ENCODE assay signal across 11 mouse cellular contexts in the genomic region with DNA sequence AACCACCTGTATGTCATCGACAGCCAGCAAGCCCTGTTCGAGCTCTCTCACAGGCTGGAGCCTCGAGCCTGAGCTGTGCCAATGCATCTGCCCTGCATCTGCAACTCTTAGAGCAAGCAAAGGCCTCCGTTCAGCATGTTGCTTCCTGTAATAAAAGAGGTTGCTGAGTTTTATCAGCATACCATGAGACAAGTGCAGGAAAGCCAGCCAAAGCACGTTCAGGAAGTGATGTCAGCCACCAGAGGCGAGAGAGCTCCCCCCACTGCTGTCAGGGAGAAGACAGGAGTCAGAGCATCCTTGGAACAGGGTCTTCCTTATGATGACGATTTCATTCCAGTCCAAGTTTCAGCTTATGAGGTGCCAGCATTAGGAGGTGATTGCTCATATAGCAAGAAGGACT. TPM values are rescaled to one million over a fixed set of nuclear protein-coding genes. Genes with fewer than 3 reads are reported as not detected.
DNase-seq lines count a peak whose midpoint lies in the region; TF ChIP-seq lines count a peak whose summit lies in the region.
"Had no signal": no experiment of that assay in that cellular context is flagged by ENCODE, and none has a peak within 500 bp of the region (broad histone marks: within the 10 kb centered on the region; RNA-seq: fewer than 3 reads in every experiment).

No protein-coding gene starts in this region.

- no peaks in the 10 kb centered on the region for H3K4me1 ChIP-seq in CH12.LX (ENCODE audit: control insufficient read depth in 1 of 2, insufficient read depth in 2 of 2)
- H3K4me1 ChIP-seq: liver, embryonic 13.5 days had no signal

- H3K79me2 ChIP-seq in CH12.LX (replicated peaks; ENCODE audit: control insufficient read depth, extremely low read depth, insufficient read depth, poor library complexity, severe bottlenecking), result no peaks in the 10 kb centered on the region

- no peak overlapping the region for H3K4me2 ChIP-seq in CH12.LX (ENCODE audit: insufficient read depth, low read depth, poor library complexity, severe bottlenecking)
- H3K4me2 ChIP-seq: liver, embryonic 13.5 days had no signal

- peak; percentile 14 for DNase-seq in adrenal gland, postnatal 10 days
- no peak for DNase-seq in adrenal gland, adult 18-20 months (ENCODE audit: low spot score in 2 of 2)
- DNase-seq in CH12.LX (ENCODE audit: extremely low read depth), result no peak
- DNase-seq in heart, postnatal 10 days, result peak; percentile 48 to 63
- peak; percentile 55 for DNase-seq in lung, postnatal 10 days
- no peak for DNase-seq in left cerebral cortex, adult 9 months (ENCODE audit: low spot score in 2 of 2)
- DNase-seq in urinary bladder, adult 18-20 months (ENCODE audit: low spot score in 2 of 2), result no peak
- no peak for DNase-seq in cerebellum, postnatal 4 days (ENCODE audit: low spot score in 2 of 2)
- DNase-seq: cerebellum, adult 11 months; liver, embryonic 13.5 days had no signal

- no peak overlapping the region for H3K27ac ChIP-seq in CH12.LX (ENCODE audit: insufficient read depth, low read depth)
- H3K27ac ChIP-seq: forebrain, embryonic 10.5 days; liver, embryonic 13.5 days had no signal

- in situ Hi-C loops in CH12.LX (cut with MboI; ENCODE audit: low pct_ligation_motif_present, low pct_unique_long_range_greater_than_20kb, low sequenced_read_pairs), result no loop called here

- no peak overlapping the region for H3K4me3 ChIP-seq in CH12.LX (replicated peaks in 1 of 3; ENCODE audit: low read depth in 2 of 3, low read length in 2 of 3, poor library complexity in 1 of 3)
- H3K4me3 ChIP-seq: forebrain, embryonic 10.5 days; liver, embryonic 13.5 days had no signal

- TF ChIP-seq RAD21 in CH12.LX (IDR thresholded peaks at IDR 0.05; ENCODE audit: low read depth, low read length), result peak; percentile 13

- 0 out of 4 replicates have a peak, but pooled peaks of 1 of the 2 experiments have one; percentile 3 for TF ChIP-seq CTCF in CH12.LX (conservative IDR thresholded peaks at IDR 0.05 in 1 of 2, IDR thresholded peaks at IDR 0.05 in 1 of 2; ENCODE audit: low read depth in 2 of 2, low read length in 2 of 2)

- H3K9ac ChIP-seq in CH12.LX (ENCODE audit: insufficient read depth, low read depth), result no peak overlapping the region
- H3K9ac ChIP-seq: liver, embryonic 13.5 days had no signal

- intact Hi-C loops in heart, postnatal 10 days (cut with DNase I), result no loop called here

- dilution Hi-C loops in CH12.LX (cut with MboI; ENCODE audit: extremely low pct_ligation_motif_present, extremely low pct_unique_long_range_greater_than_20kb, low sequenced_read_pairs), result no loop called here

- H3K36me3 ChIP-seq in CH12.LX (replicated peaks in 1 of 2; ENCODE audit: control insufficient read depth in 1 of 2, insufficient read depth in 1 of 2, low read length in 1 of 2), result peaks cover 0 to 52% of the 10 kb centered on the region in 2 experiments
- H3K36me3 ChIP-seq: forebrain, embryonic 10.5 days; liver, embryonic 13.5 days had no signal

- no peak for TF ChIP-seq POLR2A in CH12.LX (IDR thresholded peaks at IDR 0.05; ENCODE audit: low read depth, low read length)

- no peaks in the 10 kb centered on the region for H3K9me3 ChIP-seq in CH12.LX (replicated peaks; ENCODE audit: low read length)
- H3K9me3 ChIP-seq: forebrain, embryonic 10.5 days; liver, embryonic 13.5 days had no signal

- H3K27me3 ChIP-seq in CH12.LX (replicated peaks), result no peaks in the 10 kb centered on the region
- H3K27me3 ChIP-seq: liver, embryonic 13.5 days had no signal

- no peak for TF ChIP-seq EP300 in CH12.LX (IDR thresholded peaks at IDR 0.05; ENCODE audit: low read length)

TF ChIP-seq in CH12.LX, 34 proteins besides CTCF, POLR2A, EP300 and RAD21:
- TF ChIP-seq SMC3 (IDR thresholded peaks at IDR 0.05; ENCODE audit: low read depth, low read length) (no peak), ELF1 (IDR thresholded peaks at IDR 0.05; ENCODE audit: low read depth, low read length) (no peak), ETS1 (conservative IDR thresholded peaks at IDR 0.05; ENCODE audit: low read depth, low read length) (no peak), MAZ (IDR thresholded peaks at IDR 0.05; ENCODE audit: low read depth, low read length) (no peak), BHLHE40 (IDR thresholded peaks at IDR 0.05; ENCODE audit: low read depth, low read length) (no peak), E2F4 (IDR thresholded peaks at IDR 0.05; ENCODE audit: insufficient replicate concordance, low read depth, low read length) (no peak)

RNA-seq across cellular contexts. Expression of a gene that starts 48.1 kb away (rescaled TPM):
- total RNA-seq in adrenal gland, postnatal 10 days (2021), result 10 to 100 TPM in 1 of 2 experiments, 1 to 10 TPM in 1; 7.7 to 13.2 TPM
- 1 to 10 TPM; 1.7 to 2.0 TPM for total RNA-seq in adrenal gland, adult 18-20 months (2021)
- total RNA-seq in CH12.LX (2012; rRNA removed) (30.6 and 32.5 TPM in 2 replicates), CH12.LX (2014; rRNA removed) (56.6 and 57.2 TPM in 2 replicates)
- 53.1 and 55.1 TPM in 2 replicates for polyA plus RNA-seq in CH12.LX (2012; ENCODE audit: insufficient read length, low read depth)
- 1 to 10 TPM; 2.1 to 2.2 TPM for total RNA-seq in heart, postnatal 10 days (2021)

Comparison
In these comparisons a context has a peak if more than half of its experiments do, and no peak if none do; other contexts are left out.
1. DNase-seq: peak in adrenal gland, postnatal 10 days (single experiment), heart, postnatal 10 days (2 of 2) and lung, postnatal 10 days (single experiment); none in adrenal gland, adult 18-20 months (0 of 2), CH12.LX (single experiment), left cerebral cortex, adult 9 months (0 of 2), urinary bladder, adult 18-20 months (0 of 2) and cerebellum, postnatal 4 days (0 of 2).